Mouse (Mus musculus): ENCODE data around the gene St6galnac3.
"Not testable (repeated sequence)": the region's sequence is repeated elsewhere in the genome, so short reads cannot be mapped to it uniquely, and the experiment has no call there.

DNA sequence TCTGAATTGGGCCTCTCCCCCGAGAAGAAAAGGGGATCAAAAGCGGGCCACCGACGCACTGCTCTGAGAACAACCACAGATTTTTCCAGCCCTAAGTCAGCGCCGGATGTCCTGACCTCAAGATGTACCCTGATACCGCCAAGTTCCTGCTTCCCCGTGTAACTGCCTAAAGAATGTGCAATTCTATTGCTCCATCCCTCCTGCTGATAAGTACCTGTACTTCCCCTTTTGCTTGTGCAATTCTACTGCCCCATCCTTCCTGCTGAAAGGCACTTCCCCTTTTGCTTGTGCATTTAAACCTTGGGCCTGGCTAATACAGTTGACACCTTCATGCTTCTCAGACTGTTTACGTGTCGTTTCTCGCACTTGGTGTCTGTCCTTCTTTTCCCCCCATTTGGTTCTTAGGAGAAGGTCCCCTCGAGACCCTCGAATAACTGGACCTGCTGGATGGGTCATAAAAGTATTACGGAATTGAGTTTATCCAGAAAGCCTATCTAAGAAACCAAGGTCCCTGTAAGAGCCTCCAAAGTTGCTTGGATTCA, 30.9 kb upstream of the St6galnac3 start:
- TF ChIP-seq POLR2A (IDR thresholded peaks at IDR 0.05; ENCODE audit: borderline replicate concordance, extremely low read depth, low read depth, low read length); CTCF (IDR thresholded peaks at IDR 0.05; ENCODE audit: insufficient read depth, low read length): not testable (repeated sequence)

Measured in lung, adult 2 months (tissue).